Mouse (Mus musculus) forebrain, embryonic 13.5 days (tissue): ENCODE measurements at regions not wholly inside any gene's neighbourhood (a gene's known extent, or its start where the extent isn't known, plus 50 kb on each side); places are given as distances from the start of the nearest gene placed in this dataset.

Experiments used
- ATAC-seq: fragments of 200-750 bp; cut with Nextera tagmentation; 2 replicates; pipeline ENCODE4 v1.8.0; 2017
- H3K27ac ChIP-seq: fragments of 300-500 bp; sonication (generic); 2 replicates; pipeline ENCODE4 v1.5.1; 2015; ENCODE audit warnings: inconsistent platforms, mild to moderate bottlenecking, moderate library complexity
- H3K27me3 ChIP-seq: fragments of 300-500 bp; sonication (generic); 2 replicates; pipeline ENCODE4 v1.6.1; 2015; ENCODE audit warnings: mild to moderate bottlenecking, inconsistent platforms
- H3K36me3 ChIP-seq: fragments of 300-500 bp; sonication (generic); 2 replicates; pipeline ENCODE4 v1.6.1; 2015; ENCODE audit warnings: mild to moderate bottlenecking, inconsistent platforms; ENCODE audit not compliant: poor library complexity, severe bottlenecking
- H3K4me1 ChIP-seq: fragments of 300-500 bp; sonication (generic); 2 replicates; pipeline ENCODE4 v1.6.1; 2015; ENCODE audit warnings: inconsistent platforms
- H3K4me2 ChIP-seq: fragments of 300-500 bp; sonication (generic); 2 replicates; pipeline ENCODE4 v1.6.1; 2015; ENCODE audit warnings: inconsistent platforms, mild to moderate bottlenecking, moderate library complexity
- H3K4me3 ChIP-seq: fragments of 300-500 bp; sonication (generic); 2 replicates; pipeline ENCODE4 v1.5.1; 2015; ENCODE audit warnings: mild to moderate bottlenecking, inconsistent platforms
- H3K9ac ChIP-seq: fragments of 300-500 bp; sonication (generic); 2 replicates; pipeline ENCODE4 v1.6.1; 2015; ENCODE audit warnings: mild to moderate bottlenecking, inconsistent platforms
- H3K9me3 ChIP-seq: fragments of 300-500 bp; sonication (generic); replicated peaks from 2 replicates; pipeline ENCODE4 v1.6.1; 2016; ENCODE audit warnings: inconsistent platforms
- WGBS: fragments of 180-500 bp; shearing (Covaris S2); methylation state at CpG from one replicate; pipeline ENCODE4 v1.1.7; 2015; 5-methylcytosine and 5-hydroxymethylcytosine counted together

- Histone ChIP-seq H3K4me1 (peaks cover 5% of the 10 kb centered on the region; the same call in 1 of the 2 replicates), H3K27me3 (no peaks in the 10 kb centered on the region), H3K4me2 (no peak overlapping the region), H3K9ac (no peak overlapping the region), H3K36me3 (no peaks in the 10 kb centered on the region), H3K4me3 (no peak overlapping the region), H3K9me3 (no peaks in the 10 kb centered on the region), H3K27ac (no peak overlapping the region)
- 84% methylated on average over 4 of the region's 4 CpGs for WGBS
- no peak for ATAC-seq
Measured at GRCm38 (mm10) chr9:23029421-23029820, 193.5 kb upstream of the Bmper start.

- H3K4me3 ChIP-seq = no peak overlapping the region
- peaks cover 2% of the 10 kb centered on the region; the same call in 1 of the 2 replicates for H3K27me3 ChIP-seq
- H3K9ac ChIP-seq = no peak overlapping the region
- H3K4me1 ChIP-seq = peaks cover 5% of the 10 kb centered on the region; the same call in 1 of the 2 replicates
- no peaks in the 10 kb centered on the region for H3K36me3 ChIP-seq
- no peak for ATAC-seq
- H3K27ac ChIP-seq = no peak overlapping the region
- WGBS = 89% methylated on average over 11 of the region's 11 CpGs
- H3K9me3 ChIP-seq = no peaks in the 10 kb centered on the region
- no peak overlapping the region for H3K4me2 ChIP-seq
Measured at GRCm38 (mm10) chr9:23030138-23030537, 192.7 kb upstream of the Bmper start.

- peaks cover 5% of the 10 kb centered on the region; the same call in 1 of the 2 replicates for H3K4me1 ChIP-seq
- no peak overlapping the region for H3K9ac ChIP-seq
- no peaks in the 10 kb centered on the region for H3K36me3 ChIP-seq
- no peak overlapping the region for H3K4me3 ChIP-seq
- no peak for ATAC-seq
- 70% methylated on average over 2 of the region's 2 CpGs for WGBS
- no peaks in the 10 kb centered on the region for H3K9me3 ChIP-seq
- H3K27ac ChIP-seq = no peak overlapping the region
- peaks cover 6% of the 10 kb centered on the region; the same call in 1 of the 2 replicates for H3K27me3 ChIP-seq
- H3K4me2 ChIP-seq = no peak overlapping the region
Measured at GRCm38 (mm10) chr9:23030546-23030945, 192.3 kb upstream of the Bmper start.

GRCm38 (mm10) chr9:23031916-23032315 lies 191.0 kb upstream of the Bmper start:
- Histone ChIP-seq H3K27me3 (peaks cover 12% of the 10 kb centered on the region; the same call in 1 of the 2 replicates), H3K4me2 (no peak overlapping the region), H3K4me3 (no peak overlapping the region), H3K9ac (no peak overlapping the region), H3K27ac (no peak overlapping the region), H3K36me3 (no peaks in the 10 kb centered on the region), H3K9me3 (no peaks in the 10 kb centered on the region), H3K4me1 (peaks cover 17% of the 10 kb centered on the region)
- ATAC-seq = no peak
- 92% methylated on average over 9 of the region's 9 CpGs for WGBS

- WGBS = 82% methylated on average over 6 of the region's 6 CpGs
- no peak overlapping the region for H3K4me2 ChIP-seq
- H3K27ac ChIP-seq = no peak overlapping the region
- H3K4me3 ChIP-seq = no peak overlapping the region
- H3K9me3 ChIP-seq = no peaks in the 10 kb centered on the region
- no peak for ATAC-seq
- H3K9ac ChIP-seq = no peak overlapping the region
- peaks cover 12% of the 10 kb centered on the region for H3K4me1 ChIP-seq
- peaks cover 15% of the 10 kb centered on the region; the same call in 1 of the 2 replicates for H3K27me3 ChIP-seq
- no peaks in the 10 kb centered on the region for H3K36me3 ChIP-seq
Measured at GRCm38 (mm10) chr9:23035306-23035705, 187.6 kb upstream of the Bmper start.

GRCm38 (mm10) chr9:23035901-23036610 lies 186.8 kb upstream of the Bmper start:
- peak overlapping the region; percentile 39; the same call in 1 of the 2 replicates for H3K9ac ChIP-seq
- whole genome bisulfite sequencing = 12% methylated on average over 16 of the region's 16 CpGs
- peak overlapping the region; percentile 12; the same call in 1 of the 2 replicates for H3K4me3 ChIP-seq
- no peaks in the 10 kb centered on the region for H3K9me3 ChIP-seq
- H3K36me3 ChIP-seq = no peaks in the 10 kb centered on the region
- peak overlapping the region; percentile 52 for H3K4me2 ChIP-seq
- H3K4me1 ChIP-seq = peaks cover 12% of the 10 kb centered on the region
- peaks cover 15% of the 10 kb centered on the region; the same call in 1 of the 2 replicates for H3K27me3 ChIP-seq
- no peak for ATAC-seq
- H3K27ac ChIP-seq = no peak overlapping the region

GRCm38 (mm10) chr9:23037513-23037914 lies 185.4 kb upstream of the Bmper start:
- Histone ChIP-seq H3K4me3 (no peak overlapping the region), H3K9me3 (no peaks in the 10 kb centered on the region), H3K27ac (no peak overlapping the region), H3K27me3 (peaks cover 15% of the 10 kb centered on the region; the same call in 1 of the 2 replicates), H3K4me2 (no peak overlapping the region), H3K9ac (no peak overlapping the region), H3K36me3 (no peaks in the 10 kb centered on the region), H3K4me1 (peaks cover 12% of the 10 kb centered on the region)
- no peak for ATAC-seq
- 75% methylated on average over 9 of the region's 9 CpGs for WGBS

- 90% methylated on average over 6 of the region's 6 CpGs for WGBS
- no peaks in the 10 kb centered on the region for H3K9me3 ChIP-seq
- no peak overlapping the region for H3K4me3 ChIP-seq
- H3K9ac ChIP-seq = no peak overlapping the region
- H3K27me3 ChIP-seq = peaks cover 15% of the 10 kb centered on the region; the same call in 1 of the 2 replicates
- H3K4me1 ChIP-seq = peaks cover 12% of the 10 kb centered on the region
- H3K4me2 ChIP-seq = no peak overlapping the region
- no peaks in the 10 kb centered on the region for H3K36me3 ChIP-seq
- no peak for ATAC-seq
- H3K27ac ChIP-seq = no peak overlapping the region
Measured at GRCm38 (mm10) chr9:23039588-23039987, 183.3 kb upstream of the Bmper start.

- Histone ChIP-seq H3K27me3 (0 out of 2 replicates have a peak, but pooled peaks cover 5% of the 10 kb centered on the region), H3K9ac (no peak overlapping the region), H3K36me3 (no peaks in the 10 kb centered on the region), H3K4me2 (no peak overlapping the region), H3K27ac (no peak overlapping the region), H3K9me3 (no peaks in the 10 kb centered on the region), H3K4me1 (peaks cover 8% of the 10 kb centered on the region), H3K4me3 (no peak overlapping the region)
- ATAC-seq = no peak
- 67% methylated on average over 5 of the region's 5 CpGs for WGBS
Measured at GRCm38 (mm10) chr9:23041025-23041424, 181.9 kb upstream of the Bmper start.

GRCm38 (mm10) chr9:23041537-23042472 lies 181.1 kb upstream of the Bmper start:
- 0 out of 2 replicates have a peak, but pooled peaks cover 3% of the 10 kb centered on the region for H3K27me3 ChIP-seq
- no peak overlapping the region for H3K4me3 ChIP-seq
- ATAC-seq = no peak
- no peaks in the 10 kb centered on the region for H3K36me3 ChIP-seq
- H3K4me1 ChIP-seq = no peaks in the 10 kb centered on the region
- no peaks in the 10 kb centered on the region for H3K9me3 ChIP-seq
- H3K27ac ChIP-seq = no peak overlapping the region
- no peak overlapping the region for H3K9ac ChIP-seq
- no peak overlapping the region for H3K4me2 ChIP-seq
- WGBS = 79% methylated on average over 22 of the region's 22 CpGs

- 87% methylated on average over 4 of the region's 4 CpGs for WGBS
- H3K4me1 ChIP-seq = no peaks in the 10 kb centered on the region
- H3K4me2 ChIP-seq = no peak overlapping the region
- H3K9ac ChIP-seq = no peak overlapping the region
- no peaks in the 10 kb centered on the region for H3K27me3 ChIP-seq
- no peak overlapping the region for H3K4me3 ChIP-seq
- no peak for ATAC-seq
- no peak overlapping the region for H3K27ac ChIP-seq
- no peaks in the 10 kb centered on the region for H3K36me3 ChIP-seq
- H3K9me3 ChIP-seq = no peaks in the 10 kb centered on the region
Measured at GRCm38 (mm10) chr9:23043006-23043405, 179.9 kb upstream of the Bmper start.

- Histone ChIP-seq H3K4me3 (no peak overlapping the region), H3K36me3 (no peaks in the 10 kb centered on the region), H3K27me3 (no peaks in the 10 kb centered on the region), H3K4me2 (no peak overlapping the region), H3K9ac (no peak overlapping the region), H3K4me1 (no peaks in the 10 kb centered on the region), H3K9me3 (no peaks in the 10 kb centered on the region), H3K27ac (no peak overlapping the region)
- ATAC-seq = no peak
- WGBS = 29% methylated on average over 2 of the region's 2 CpGs
Measured at GRCm38 (mm10) chr9:23045486-23045885, 177.4 kb upstream of the Bmper start.
